Mouse (Mus musculus) bone marrow, adult 2 months (tissue): ENCODE data around the gene Olfr706. TPM values are rescaled to one million over a fixed set of nuclear protein-coding genes. Genes with fewer than 3 reads are reported as not detected.
"Not testable (repeated sequence)": the region's sequence is repeated elsewhere in the genome, so short reads cannot be mapped to it uniquely, and the experiment has no call there.

ENCODE experiments used
- H3K27ac ChIP-seq: fragments of 200-500 bp; 2 replicates; pipeline ENCODE4 v1.5.1; 2012; ENCODE audit warnings: low read depth, mild to moderate bottlenecking, control low read depth, inconsistent platforms, low read length; ENCODE audit not compliant: control insufficient read depth, poor library complexity, insufficient read depth
- H3K4me1 ChIP-seq: fragments of 200-500 bp; 2 replicates; pipeline ENCODE4 v1.6.1; 2011; ENCODE audit warnings: low read length; ENCODE audit not compliant: control insufficient read depth, insufficient read depth
- H3K4me3 ChIP-seq: fragments of 200-500 bp; replicated peaks from 2 replicates; pipeline ENCODE3; 2011; ENCODE audit warnings: mild to moderate bottlenecking, low read depth, low read length, control low read depth; ENCODE audit not compliant: control insufficient read depth
- CTCF ChIP-seq: fragments of 200-500 bp; IDR thresholded peaks from 2 replicates; pipeline ENCODE4 v1.5.1; 2011; ENCODE audit warnings: low read length, control low read depth; ENCODE audit not compliant: control insufficient read depth, insufficient read depth
- POLR2A ChIP-seq: fragments of 200-500 bp; IDR thresholded peaks from 2 replicates; pipeline ENCODE4 v1.6.1; 2011; ENCODE audit warnings: low read depth, mild to moderate bottlenecking, control low read depth, low read length, borderline replicate concordance; ENCODE audit not compliant: control insufficient read depth
- WGBS: fragments of 180-500 bp; shearing (Covaris S2); methylation state at CpG from one replicate; pipeline ENCODE4 v1.1.7; 2018; 5-methylcytosine and 5-hydroxymethylcytosine counted together
- polyA plus RNA-seq: library from polyadenylated mRNA; stranded (reverse); fragments of >200 nt; gene quantifications from 2 replicates; pipeline ENCODE4 v1.2.4, GENCODE M21; 2011; ENCODE audit warnings: low replicate concordance; ENCODE audit not compliant: missing spikeins, insufficient read depth, insufficient read length

The Olfr706 gene
- not detected in 2 replicates for polyA plus RNA-seq

GRCm38 (mm10) chr7:106888062-106888461 is at the start of gene Olfr706:
Gene Olfr706, minus strand, starts transcription at chr7:106888162.
- no peak for TF ChIP-seq CTCF
- TF ChIP-seq POLR2A: no peak
- Histone ChIP-seq H3K4me1 (no peaks in the 10 kb centered on the region), H3K4me3 (no peak within 1 kb of the TSS), H3K27ac (no peak within 1 kb of the TSS)
- 64% methylated on average over 2 of the region's 2 CpGs for WGBS

GRCm38 (mm10) chr7:106932119-106932518 is 44.2 kb upstream of the Olfr706 start, which contains the start of gene Olfr709-ps1:
Gene Olfr709-ps1, minus strand, starts transcription at chr7:106932219.
- TF ChIP-seq CTCF: no peak
- no peaks in the 10 kb centered on the region for H3K4me1 ChIP-seq
- H3K27ac ChIP-seq: no peak within 1 kb of the TSS
- H3K4me3 ChIP-seq: no peak within 1 kb of the TSS

DNA sequence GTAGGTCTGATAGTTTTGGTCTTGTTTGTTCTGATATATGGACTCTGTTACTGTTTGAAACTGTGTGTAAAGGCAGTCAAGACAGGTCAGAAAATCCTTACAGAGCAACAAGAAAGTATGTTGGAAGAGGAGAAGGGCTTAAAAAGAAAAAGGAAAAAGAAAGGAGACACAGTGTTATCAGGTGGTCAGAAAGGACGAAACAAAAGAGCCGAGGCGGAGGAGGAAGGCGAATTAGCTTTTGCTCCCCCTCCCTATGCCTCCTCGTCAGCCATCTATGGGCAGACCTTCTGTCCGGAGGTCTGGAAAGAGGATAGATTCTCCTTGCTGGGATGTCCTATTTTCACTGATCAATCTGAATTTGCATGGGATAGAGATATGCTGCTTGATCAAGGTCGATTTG is 33.0 kb upstream of the Olfr706 start:
- H3K4me1 ChIP-seq, H3K27ac ChIP-seq, H3K4me3 ChIP-seq: not testable (repeated sequence)
- 78% methylated on average over 7 of the region's 7 CpGs for WGBS

DNA sequence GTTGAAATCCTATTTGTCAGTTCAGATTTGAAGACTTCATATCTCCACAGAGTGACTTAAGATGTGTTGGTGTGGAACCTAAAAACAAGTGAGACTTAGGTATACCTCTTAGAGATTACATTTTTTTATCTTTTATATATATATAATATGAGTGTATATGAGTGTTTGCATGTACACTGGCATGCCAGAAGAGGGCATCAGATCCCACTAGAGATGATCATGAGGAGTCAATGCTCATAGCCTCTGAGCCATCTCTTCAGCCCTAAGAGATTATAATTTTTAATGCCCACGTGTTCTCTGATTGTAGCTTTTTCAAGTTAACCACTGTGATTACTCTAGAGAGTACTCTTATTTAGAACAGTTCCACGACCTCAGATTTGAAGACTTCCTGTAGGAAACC is 19.7 kb upstream of the Olfr706 start, which contains the start of gene Olfr1532-ps1:
Gene Olfr1532-ps1, plus strand, starts transcription at position 326 of the 400 bp plus-strand sequence.
- no peak within 1 kb of the TSS for H3K4me3 ChIP-seq
- no peak for TF ChIP-seq CTCF
- no peak for TF ChIP-seq POLR2A
- 46% methylated on average over 2 of the region's 2 CpGs for WGBS

GRCm38 (mm10) chr7:106901141-106901540 is 13.2 kb upstream of the Olfr706 start, which contains the start of gene Olfr707:
Gene Olfr707, minus strand, starts transcription at chr7:106901241.
- H3K27ac ChIP-seq, H3K4me1 ChIP-seq, H3K4me3 ChIP-seq: not testable (repeated sequence)
- 71% methylated on average over 3 of the region's 3 CpGs for WGBS

More for the DNA sequence above, 19.7 kb upstream of the Olfr706 start, which contains the start of gene Olfr1532-ps1:
- no peaks in the 10 kb centered on the region for H3K4me1 ChIP-seq
- H3K27ac ChIP-seq: no peak within 1 kb of the TSS

DNA sequence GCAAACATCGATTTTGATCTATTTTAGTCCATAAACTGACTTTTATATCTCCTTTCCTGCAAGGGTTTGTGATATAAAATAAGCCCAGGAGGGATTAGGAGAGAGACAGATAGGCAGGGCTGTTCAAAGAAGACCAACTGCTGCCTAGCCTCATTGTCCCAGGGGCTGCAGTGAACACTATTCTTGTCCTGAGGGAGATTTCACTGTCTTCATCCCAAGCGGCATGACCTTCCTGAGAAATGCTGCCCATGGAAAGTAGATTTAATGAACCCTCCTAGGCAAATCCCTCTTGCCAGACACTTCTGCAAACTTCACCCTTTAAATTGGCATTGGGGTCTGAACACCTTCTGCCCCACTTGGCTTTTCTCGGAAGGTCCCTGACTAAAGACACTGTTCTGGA is 11.2 kb downstream of the Olfr706 start, which contains the start of gene Olfr705:
Gene Olfr705, minus strand, starts transcription at position 101 of the 400 bp plus-strand sequence.
- no peak within 1 kb of the TSS for H3K27ac ChIP-seq
- no peak for TF ChIP-seq POLR2A
- no peak for TF ChIP-seq CTCF
- no peaks in the 10 kb centered on the region for H3K4me1 ChIP-seq
- WGBS: 80% methylated on average over 3 of the region's 3 CpGs
- H3K4me3 ChIP-seq: no peak within 1 kb of the TSS

DNA sequence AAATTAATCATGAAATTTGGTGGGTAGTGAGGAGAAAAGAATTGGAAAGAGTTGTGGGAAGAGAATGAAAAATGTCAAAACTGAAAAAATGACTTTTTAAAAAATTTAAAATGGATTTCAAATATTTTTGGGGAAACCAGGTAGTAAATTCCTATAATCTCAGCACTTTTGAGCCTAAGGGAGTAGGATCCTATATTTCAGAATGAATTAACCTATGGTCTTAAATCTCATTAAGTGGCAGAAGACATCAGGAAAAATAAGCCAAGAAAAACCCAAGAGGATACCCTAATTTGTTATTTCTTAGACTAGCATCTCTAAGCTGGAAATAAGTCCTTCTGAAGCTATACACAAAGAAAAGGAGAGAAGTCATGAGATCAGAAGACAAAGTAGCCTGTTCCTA is 25.1 kb downstream of the Olfr706 start, which contains the start of gene Olfr704:
Gene Olfr704, plus strand, starts transcription at position 301 of the 400 bp plus-strand sequence.
- Histone ChIP-seq H3K27ac (no peak within 1 kb of the TSS), H3K4me1 (no peaks in the 10 kb centered on the region), H3K4me3 (no peak within 1 kb of the TSS)
- TF ChIP-seq POLR2A (no peak), CTCF (no peak)

DNA sequence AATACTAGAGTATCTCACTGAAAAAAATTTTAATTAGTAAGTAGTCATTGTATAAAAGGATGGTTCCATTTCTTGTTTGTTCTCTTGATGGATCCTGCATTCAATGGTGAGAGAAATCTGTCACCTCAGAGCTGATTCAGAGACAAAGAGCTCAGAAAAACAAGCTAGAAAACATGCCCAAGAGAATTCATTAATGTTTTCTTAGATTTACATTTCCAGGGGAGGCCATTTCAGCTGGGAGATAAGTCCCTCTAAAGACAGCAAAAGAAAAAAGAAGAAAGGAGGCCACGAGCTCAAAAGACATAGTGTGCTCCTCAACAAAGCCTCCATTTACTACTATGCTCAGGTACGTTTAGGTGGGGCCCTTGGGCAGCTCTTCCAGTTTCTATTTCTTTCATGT is 44.9 kb downstream of the Olfr706 start, which contains the start of gene Olfr703:
Gene Olfr703, plus strand, starts transcription at position 301 of the 400 bp plus-strand sequence.
- Histone ChIP-seq H3K4me1 (no peaks in the 10 kb centered on the region), H3K4me3 (no peak within 1 kb of the TSS), H3K27ac (no peak within 1 kb of the TSS)
- 70% methylated on average over 2 of the region's 2 CpGs for WGBS
- TF ChIP-seq CTCF: no peak

GRCm38 (mm10) chr7:106833793-106834192 is 54.2 kb downstream of the Olfr706 start, which contains the start of gene Olfr702:
Gene Olfr702, minus strand, starts transcription at chr7:106833893.
- TF ChIP-seq CTCF: no peak
- no peak for TF ChIP-seq POLR2A
- H3K27ac ChIP-seq: no peak within 1 kb of the TSS
- H3K4me1 ChIP-seq: no peaks in the 10 kb centered on the region
- no peak within 1 kb of the TSS for H3K4me3 ChIP-seq

Other genes starting within 250 kb of the Olfr706 start
- not detected in 2 replicates for gene Olfr693, start 207.6 kb downstream of the Olfr706 start, polyA plus RNA-seq
- not detected in 2 replicates for gene Olfr694, start 196.3 kb downstream of the Olfr706 start, polyA plus RNA-seq
- gene Olfr695, start 171.8 kb downstream of the Olfr706 start, polyA plus RNA-seq: not detected in 2 replicates
- gene Olfr697, start 145.7 kb downstream of the Olfr706 start, polyA plus RNA-seq: not detected in 2 replicates
- gene Olfr698, start 132.8 kb downstream of the Olfr706 start, polyA plus RNA-seq: not detected in 2 replicates
- 0.36 and 0.60 TPM in 2 replicates for gene Olfr699, start 95.0 kb downstream of the Olfr706 start, polyA plus RNA-seq
- not detected in 2 replicates for gene Olfr700, start 79.3 kb downstream of the Olfr706 start, polyA plus RNA-seq
- not detected in 2 replicates for gene Olfr701, start 74.0 kb downstream of the Olfr706 start, polyA plus RNA-seq
- not detected in 2 replicates for gene Olfr702, start 54.3 kb downstream of the Olfr706 start, polyA plus RNA-seq
- gene Olfr703, start 44.8 kb downstream of the Olfr706 start, polyA plus RNA-seq: not detected in 2 replicates
- gene Olfr704, start 25.0 kb downstream of the Olfr706 start, polyA plus RNA-seq: 0.75 TPM in 1 of 2 replicates, not detected in the other
- gene Olfr705, start 11.3 kb downstream of the Olfr706 start, polyA plus RNA-seq: not detected in 2 replicates
- gene Olfr707, start 13.1 kb upstream of the Olfr706 start, polyA plus RNA-seq: not detected in 2 replicates
- not detected in 2 replicates for gene Olfr1532-ps1, start 19.8 kb upstream of the Olfr706 start, polyA plus RNA-seq
- not detected in 2 replicates for gene Olfr709-ps1, start 44.1 kb upstream of the Olfr706 start, polyA plus RNA-seq
- gene Olfr710, start 60.1 kb upstream of the Olfr706 start, polyA plus RNA-seq: not detected in 2 replicates
- 0.29 TPM in 1 of 2 replicates, not detected in the other for gene Olfr6, start 75.8 kb upstream of the Olfr706 start, polyA plus RNA-seq
- not detected in 2 replicates for gene Olfr711, start 87.3 kb upstream of the Olfr706 start, polyA plus RNA-seq
- not detected in 2 replicates for gene Olfr2, start 117.9 kb upstream of the Olfr706 start, polyA plus RNA-seq
- gene Olfr713, start 143.0 kb upstream of the Olfr706 start, polyA plus RNA-seq: not detected in 2 replicates
- not detected in 2 replicates for gene Olfr714, start 182.8 kb upstream of the Olfr706 start, polyA plus RNA-seq
- not detected in 2 replicates for gene Olfr17, start 205.1 kb upstream of the Olfr706 start, polyA plus RNA-seq
- gene Olfr715b, start 222.2 kb upstream of the Olfr706 start, polyA plus RNA-seq: not detected in 2 replicates
- not detected in 2 replicates for gene Olfr715, start 242.9 kb upstream of the Olfr706 start, polyA plus RNA-seq